Mouse (Mus musculus) hindbrain, embryonic 13.5 days (tissue): Measurements from ENCODE around the gene Gm20388. TPM values are rescaled to one million over a fixed set of nuclear protein-coding genes. Genes with fewer than 3 reads are reported as not detected.
"Not testable (repeated sequence)": the region's sequence is repeated elsewhere in the genome, so short reads cannot be mapped to it uniquely, and the experiment has no call there.

ENCODE experiments used
- ATAC-seq: fragments of 200-750 bp; cut with Nextera tagmentation; 2 replicates; pipeline ENCODE4 v1.8.0; 2017; ENCODE audit warnings: moderate TSS enrichment; ENCODE audit not compliant: low FRiP score
- H3K27ac ChIP-seq: fragments of 300-500 bp; sonication (generic); 2 replicates; pipeline ENCODE4 v1.5.1; 2015; ENCODE audit warnings: inconsistent platforms, mild to moderate bottlenecking, moderate library complexity
- H3K27me3 ChIP-seq: fragments of 300-500 bp; sonication (generic); 2 replicates; pipeline ENCODE4 v1.6.1; 2015; ENCODE audit warnings: mild to moderate bottlenecking, inconsistent platforms
- H3K36me3 ChIP-seq: fragments of 300-500 bp; sonication (generic); 2 replicates; pipeline ENCODE4 v1.6.1; 2015; ENCODE audit warnings: mild to moderate bottlenecking, inconsistent platforms
- H3K4me1 ChIP-seq: fragments of 300-500 bp; sonication (generic); replicated peaks from 2 replicates; pipeline ENCODE4 v1.6.1; 2015; ENCODE audit warnings: inconsistent platforms
- H3K4me2 ChIP-seq: fragments of 300-500 bp; sonication (generic); 2 replicates; pipeline ENCODE4 v1.6.1; 2015; ENCODE audit warnings: inconsistent platforms, mild to moderate bottlenecking, moderate library complexity
- H3K4me3 ChIP-seq: fragments of 300-500 bp; sonication (generic); 2 replicates; pipeline ENCODE4 v1.5.1; 2015; ENCODE audit warnings: mild to moderate bottlenecking, inconsistent platforms
- H3K9ac ChIP-seq: fragments of 300-500 bp; sonication (generic); 2 replicates; pipeline ENCODE4 v1.6.1; 2015; ENCODE audit warnings: mild to moderate bottlenecking, inconsistent platforms
- H3K9me3 ChIP-seq: fragments of 300-500 bp; sonication (generic); 2 replicates; pipeline ENCODE4 v1.6.1; 2016; ENCODE audit warnings: inconsistent platforms
- WGBS: fragments of 180-500 bp; shearing (Covaris S2); methylation state at CpG from one replicate; pipeline ENCODE4 v1.1.7; 2015; 5-methylcytosine and 5-hydroxymethylcytosine counted together
- polyA plus RNA-seq: library from polyadenylated mRNA; unstranded; fragments of >200 nt; fragmentation: Nextera tagmentation; extraction: Ambion mirVana; gene quantifications from 2 replicates; pipeline ENCODE4 v1.2.1, GENCODE M21; 2015

Gm20388 gene
- polyA plus RNA-seq, 1 experiment from 2014 or later, result 1.9 TPM

- no peak overlapping the region for H3K4me3 ChIP-seq
- no peak overlapping the region for H3K27ac ChIP-seq
- H3K36me3 ChIP-seq, result peaks cover 73% of the 10 kb centered on the region
- H3K9me3 ChIP-seq, result no peaks in the 10 kb centered on the region
- no peak for ATAC-seq
- no peak overlapping the region for H3K4me2 ChIP-seq
- 83% methylated on average over 2 of the region's 2 CpGs for WGBS
- H3K4me1 ChIP-seq, result no peaks in the 10 kb centered on the region
- no peaks in the 10 kb centered on the region for H3K27me3 ChIP-seq
- H3K9ac ChIP-seq, result no peak overlapping the region
Measured at GRCm38 (mm10) chr8:123999568-123999967, 4088.9 kb downstream of the Gm20388 start.

GRCm38 (mm10) chr8:124002546-124003108, 4092.0 kb downstream of the Gm20388 start:
- 95% methylated on average over 10 of the region's 10 CpGs for WGBS
- no peak overlapping the region for H3K4me2 ChIP-seq

GRCm38 (mm10) chr8:124007829-124008228, 4097.2 kb downstream of the Gm20388 start:
- no peak overlapping the region for H3K4me2 ChIP-seq
- H3K4me3 ChIP-seq, result no peak overlapping the region
- no peaks in the 10 kb centered on the region for H3K4me1 ChIP-seq
- no peaks in the 10 kb centered on the region for H3K9me3 ChIP-seq
- H3K9ac ChIP-seq, result no peak overlapping the region
- 87% methylated on average over 6 of the region's 6 CpGs for WGBS
- no peaks in the 10 kb centered on the region for H3K27me3 ChIP-seq
- H3K36me3 ChIP-seq, result peaks cover 74% of the 10 kb centered on the region
- ATAC-seq, result no peak
- H3K27ac ChIP-seq, result no peak overlapping the region

More at GRCm38 (mm10) chr8:124002546-124003108, 4092.0 kb downstream of the Gm20388 start:
- H3K36me3 ChIP-seq, result peaks cover 82% of the 10 kb centered on the region
- no peak overlapping the region for H3K27ac ChIP-seq
- H3K4me1 ChIP-seq, result no peaks in the 10 kb centered on the region
- no peak overlapping the region for H3K4me3 ChIP-seq
- no peaks in the 10 kb centered on the region for H3K27me3 ChIP-seq
- no peak for ATAC-seq
- no peak overlapping the region for H3K9ac ChIP-seq
- H3K9me3 ChIP-seq, result no peaks in the 10 kb centered on the region

- ATAC-seq, result no peak
- Histone ChIP-seq H3K27ac (no peak overlapping the region), H3K9ac (no peak overlapping the region), H3K9me3 (no peaks in the 10 kb centered on the region), H3K4me2 (no peak overlapping the region), H3K27me3 (no peaks in the 10 kb centered on the region), H3K4me3 (no peak overlapping the region), H3K36me3 (peaks cover 37% of the 10 kb centered on the region), H3K4me1 (0 out of 2 replicates have a peak, but pooled peaks cover 2% of the 10 kb centered on the region)
- 90% methylated on average over 3 of the region's 3 CpGs for WGBS
Measured at GRCm38 (mm10) chr8:124011580-124011979, 4100.9 kb downstream of the Gm20388 start.

GRCm38 (mm10) chr8:124011989-124012586, 4101.4 kb downstream of the Gm20388 start:
- Histone ChIP-seq H3K9ac (no peak overlapping the region), H3K4me1 (0 out of 2 replicates have a peak, but pooled peaks cover 3% of the 10 kb centered on the region), H3K36me3 (peaks cover 31% of the 10 kb centered on the region), H3K27me3 (no peaks in the 10 kb centered on the region), H3K4me2 (no peak overlapping the region), H3K27ac (no peak overlapping the region), H3K4me3 (no peak overlapping the region), H3K9me3 (no peaks in the 10 kb centered on the region)
- 97% methylated on average over 3 of the region's 3 CpGs for WGBS
- no peak for ATAC-seq

- H3K4me3 ChIP-seq, H3K27me3 ChIP-seq, H3K27ac ChIP-seq, ATAC-seq, H3K9me3 ChIP-seq, H3K9ac ChIP-seq, H3K36me3 ChIP-seq, H3K4me2 ChIP-seq: not testable (repeated sequence)
- 96% methylated on average over 7 of the region's 7 CpGs for WGBS
- H3K4me1 ChIP-seq, result peaks cover 14% of the 10 kb centered on the region
Measured at GRCm38 (mm10) chr8:124014299-124014698, 4103.7 kb downstream of the Gm20388 start.

- H3K27ac ChIP-seq, result no peak overlapping the region
- no peak for ATAC-seq
- H3K4me3 ChIP-seq, result no peak overlapping the region
- WGBS, result 86% methylated on average over 3 of the region's 3 CpGs
- H3K4me1 ChIP-seq, result peaks cover 18% of the 10 kb centered on the region
- no peak overlapping the region for H3K9ac ChIP-seq
- H3K36me3 ChIP-seq, result peaks cover 5% of the 10 kb centered on the region
- H3K9me3 ChIP-seq, result no peaks in the 10 kb centered on the region
- H3K27me3 ChIP-seq, result no peaks in the 10 kb centered on the region
- H3K4me2 ChIP-seq, result no peak overlapping the region
Measured at GRCm38 (mm10) chr8:124014751-124015150, 4104.1 kb downstream of the Gm20388 start.

GRCm38 (mm10) chr8:124019782-124020181, 4109.1 kb downstream of the Gm20388 start:
- peak overlapping the region; percentile 83 for H3K4me3 ChIP-seq
- peak overlapping the region; percentile 62 for H3K4me2 ChIP-seq
- no peak overlapping the region for H3K27ac ChIP-seq
- WGBS, result 38% methylated on average over 13 of the region's 13 CpGs
- no peaks in the 10 kb centered on the region for H3K27me3 ChIP-seq
- peaks cover 7% of the 10 kb centered on the region; the same call in 1 of the 2 replicates for H3K36me3 ChIP-seq
- no peak for ATAC-seq
- no peaks in the 10 kb centered on the region for H3K9me3 ChIP-seq
- H3K9ac ChIP-seq, result peak overlapping the region; percentile 78; the same call in 1 of the 2 replicates
- H3K4me1 ChIP-seq, result peaks cover 40% of the 10 kb centered on the region

- Histone ChIP-seq H3K9me3 (no peaks in the 10 kb centered on the region), H3K27me3 (no peaks in the 10 kb centered on the region), H3K4me2 (peak overlapping the region; percentile 62), H3K9ac (peak overlapping the region; percentile 78), H3K4me3 (peak overlapping the region; percentile 83), H3K4me1 (peaks cover 40% of the 10 kb centered on the region), H3K27ac (peak overlapping the region; percentile 95), H3K36me3 (peaks cover 15% of the 10 kb centered on the region)
- 1% methylated on average over 67 of the region's 87 CpGs for WGBS
- peak; percentile 90 for ATAC-seq
Measured at GRCm38 (mm10) chr8:124020439-124021236, 4110.0 kb downstream of the Gm20388 start.

GRCm38 (mm10) chr8:124021237-124022227, 4110.9 kb downstream of the Gm20388 start, which contains the start of the genes Taf5l and Urb2:
Gene Taf5l, minus strand, starts transcription at chr8:124021397.
Gene Urb2, plus strand, starts transcription at chr8:124021508.
- ATAC-seq, result peak; percentile 94
- Histone ChIP-seq H3K36me3 (peaks cover 21% of the 10 kb centered on the region), H3K4me2 (peak within 1 kb of the TSS; percentile 65), H3K4me1 (peaks cover 38% of the 10 kb centered on the region), H3K27me3 (no peaks in the 10 kb centered on the region), H3K27ac (peak within 1 kb of the TSS; percentile 95), H3K9me3 (no peaks in the 10 kb centered on the region), H3K4me3 (peak within 1 kb of the TSS; percentile 83), H3K9ac (peak within 1 kb of the TSS; percentile 78)
- WGBS, result 1% methylated on average over 71 of the region's 74 CpGs

- H3K4me3 ChIP-seq, result not testable (repeated sequence)
Measured at GRCm38 (mm10) chr8:124026265-124026664, 4115.6 kb downstream of the Gm20388 start.

More at GRCm38 (mm10) chr8:124026265-124026664, 4115.6 kb downstream of the Gm20388 start:
- Histone ChIP-seq H3K4me1 (peaks cover 13% of the 10 kb centered on the region), H3K36me3 (peaks cover 61% of the 10 kb centered on the region)
- not testable (repeated sequence) for H3K9me3 ChIP-seq, H3K9ac ChIP-seq, ATAC-seq, H3K27ac ChIP-seq, H3K27me3 ChIP-seq, H3K4me2 ChIP-seq
- WGBS, result 84% methylated on average over 2 of the region's 2 CpGs
